Mouse (Mus musculus) left cerebral cortex, adult 9 months (tissue): ENCODE data around the gene Psmd3.
"Not testable (repeated sequence)": the region's sequence is repeated elsewhere in the genome, so short reads cannot be mapped to it uniquely, and the experiment has no call there.

Source experiments
- DNase-seq, 2 experiments: peaks; one replicate each; pipeline ENCODE4 v3.0.0; 2022; ENCODE audit warnings: low spot score in 2 of 2

Psmd3 gene

DNA sequence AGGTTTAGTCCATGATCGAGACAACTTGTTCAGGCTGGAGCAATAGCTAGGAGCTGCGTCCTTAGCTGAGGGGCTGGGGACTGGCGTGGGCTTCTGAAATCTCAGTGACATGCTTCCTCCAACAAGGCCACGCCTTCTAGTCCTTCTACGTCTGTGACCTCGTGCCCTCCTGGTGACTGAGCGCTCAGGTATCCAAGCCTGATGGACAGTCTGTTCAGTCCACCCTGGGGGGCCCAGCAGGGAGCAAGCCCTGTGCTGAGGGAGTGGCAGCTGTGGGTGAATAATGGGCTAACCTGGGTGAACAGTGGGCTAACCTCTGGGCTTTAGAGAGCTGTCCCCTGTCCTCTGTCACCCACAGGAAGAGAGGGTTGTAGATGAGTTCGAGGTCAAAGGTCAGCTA lies 5.7 kb downstream of the Psmd3 start:
- no peak for DNase-seq

DNA sequence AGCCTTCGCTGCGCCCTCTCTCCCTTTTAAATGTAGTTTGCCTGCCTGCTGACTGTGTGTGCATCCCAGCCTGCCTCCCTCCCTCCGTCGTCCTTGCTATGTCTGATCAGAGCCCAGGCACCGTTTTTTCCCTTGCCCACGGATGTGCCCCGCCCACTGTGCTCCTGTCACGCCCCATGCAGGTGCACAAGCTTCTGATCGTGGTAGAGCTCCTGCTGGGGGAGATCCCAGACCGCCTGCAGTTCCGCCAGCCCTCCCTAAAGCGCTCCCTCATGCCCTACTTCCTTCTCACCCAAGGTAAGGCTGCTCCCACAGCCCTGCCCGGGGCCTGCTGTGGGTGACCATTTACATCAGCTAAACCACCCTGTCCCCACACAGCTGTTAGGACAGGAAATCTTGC lies 10.8 kb downstream of the Psmd3 start:
- DNase-seq: no peak

DNA sequence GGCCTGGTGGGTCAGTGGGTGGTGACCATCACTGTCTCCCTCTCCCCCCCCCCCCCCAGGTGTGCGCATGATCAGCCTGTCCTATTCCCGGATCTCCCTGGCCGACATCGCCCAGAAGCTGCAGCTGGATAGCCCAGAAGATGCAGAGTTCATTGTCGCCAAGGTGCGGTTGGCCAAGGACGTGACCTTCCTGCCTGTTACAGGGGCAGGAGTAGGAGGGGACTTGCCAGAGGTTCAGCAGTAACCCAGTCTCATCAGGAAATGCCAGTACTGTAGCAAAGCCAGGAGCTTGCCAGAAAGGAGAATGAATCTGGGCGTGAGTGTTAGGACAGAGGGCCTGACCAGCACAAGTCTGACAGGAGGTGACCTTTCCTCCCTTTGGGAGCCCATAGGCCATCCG lies 11.4 kb downstream of the Psmd3 start:
- DNase-seq: no peak

DNA sequence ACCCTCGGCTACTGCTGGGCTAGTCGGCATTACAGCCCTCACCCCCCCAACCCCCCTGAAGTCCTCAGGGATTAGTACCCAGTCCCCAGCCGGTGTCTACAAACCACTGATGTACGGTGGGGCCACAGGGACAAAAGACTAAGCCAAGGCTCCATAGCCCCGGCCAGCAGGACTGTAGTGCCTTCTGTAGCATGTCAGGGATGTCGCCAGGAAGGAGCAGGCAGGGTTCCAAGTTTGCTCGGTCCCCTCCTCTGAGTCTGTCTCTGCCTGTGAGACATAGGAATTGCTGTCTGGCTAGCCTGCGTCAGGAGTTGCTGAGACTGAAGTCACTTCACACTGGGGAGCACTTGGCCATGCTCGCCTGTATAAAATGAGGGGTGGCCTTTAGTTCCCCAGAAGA lies 11.9 kb downstream of the Psmd3 start:
- DNase-seq: no peak

DNA sequence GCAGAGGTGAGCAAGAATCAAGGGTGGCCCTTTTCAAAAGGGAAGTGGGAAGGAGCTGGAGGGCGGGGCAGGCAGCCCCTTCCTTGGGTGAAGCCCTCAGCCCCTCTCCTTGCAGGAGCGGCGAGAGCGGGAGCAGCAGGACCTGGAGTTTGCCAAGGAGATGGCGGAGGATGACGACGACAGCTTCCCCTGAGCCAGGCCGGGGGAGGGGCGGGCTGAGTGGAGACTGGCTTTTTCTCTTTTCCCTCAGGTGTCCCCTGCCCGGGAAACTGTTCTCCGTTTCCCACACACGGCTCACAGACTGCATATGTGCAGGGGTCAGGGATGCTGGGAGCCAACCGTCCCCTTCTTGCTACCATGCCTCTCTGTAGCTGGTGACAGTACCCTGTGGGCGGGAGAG lies 13.1 kb downstream of the Psmd3 start:
- DNase-seq: no peak

DNA sequence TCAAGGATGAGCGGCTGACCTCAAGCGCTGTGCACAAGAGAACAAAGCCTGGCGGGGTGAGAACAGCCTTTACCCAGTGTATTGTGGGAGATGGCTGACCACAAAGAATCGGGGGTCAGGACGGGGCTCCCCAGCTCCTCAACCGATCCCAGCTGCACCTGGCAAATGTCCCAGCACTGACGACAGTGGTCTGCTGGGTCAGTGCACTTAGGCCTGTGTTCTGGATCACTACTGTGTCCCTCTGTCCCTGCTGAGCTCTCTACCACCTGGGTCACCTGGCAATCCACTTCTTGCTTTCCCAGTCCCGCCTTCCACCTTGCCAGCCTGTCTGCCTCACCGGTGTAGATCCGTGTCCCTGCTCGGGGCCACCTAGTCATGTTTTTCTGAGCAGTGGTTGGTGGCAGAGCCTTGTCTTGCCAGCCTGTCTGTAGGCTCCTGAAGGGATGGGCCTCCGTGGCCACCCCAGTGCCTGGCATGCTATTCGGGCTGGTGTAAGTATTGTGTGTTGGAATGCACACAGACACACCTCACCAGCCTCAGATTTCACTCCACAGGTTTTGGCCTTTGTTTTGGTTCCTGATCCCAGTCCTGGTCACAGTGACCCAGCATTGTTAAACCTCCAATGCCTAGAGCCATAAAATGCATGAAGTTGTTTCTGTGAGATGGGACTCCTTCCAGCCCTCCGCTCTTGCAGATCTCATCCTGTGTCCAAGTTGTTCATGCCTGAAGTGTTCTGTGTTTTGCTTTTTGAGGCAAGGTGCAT lies 14.3 kb downstream of the Psmd3 start:
- no peak for DNase-seq

DNA sequence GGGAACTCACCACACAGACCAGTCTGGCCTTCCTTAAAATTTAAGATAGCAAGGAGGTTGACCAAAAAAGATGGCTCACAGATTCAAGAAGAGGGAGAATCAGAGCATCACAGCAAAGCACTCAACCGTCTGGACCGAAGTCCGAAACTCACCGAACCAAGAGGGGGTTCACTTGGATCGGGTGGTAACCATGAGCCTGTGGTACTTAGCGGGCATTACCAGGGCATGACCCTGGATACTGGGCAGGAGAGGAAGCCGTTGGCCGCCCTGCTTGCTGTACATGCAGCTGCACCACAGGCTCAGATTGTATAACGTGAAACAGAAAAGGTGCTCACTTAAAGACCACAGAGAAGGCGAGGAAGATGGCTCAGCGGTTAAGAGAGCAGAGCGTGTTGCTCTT lies 14.9 kb downstream of the Psmd3 start:
- no peak for DNase-seq

DNA sequence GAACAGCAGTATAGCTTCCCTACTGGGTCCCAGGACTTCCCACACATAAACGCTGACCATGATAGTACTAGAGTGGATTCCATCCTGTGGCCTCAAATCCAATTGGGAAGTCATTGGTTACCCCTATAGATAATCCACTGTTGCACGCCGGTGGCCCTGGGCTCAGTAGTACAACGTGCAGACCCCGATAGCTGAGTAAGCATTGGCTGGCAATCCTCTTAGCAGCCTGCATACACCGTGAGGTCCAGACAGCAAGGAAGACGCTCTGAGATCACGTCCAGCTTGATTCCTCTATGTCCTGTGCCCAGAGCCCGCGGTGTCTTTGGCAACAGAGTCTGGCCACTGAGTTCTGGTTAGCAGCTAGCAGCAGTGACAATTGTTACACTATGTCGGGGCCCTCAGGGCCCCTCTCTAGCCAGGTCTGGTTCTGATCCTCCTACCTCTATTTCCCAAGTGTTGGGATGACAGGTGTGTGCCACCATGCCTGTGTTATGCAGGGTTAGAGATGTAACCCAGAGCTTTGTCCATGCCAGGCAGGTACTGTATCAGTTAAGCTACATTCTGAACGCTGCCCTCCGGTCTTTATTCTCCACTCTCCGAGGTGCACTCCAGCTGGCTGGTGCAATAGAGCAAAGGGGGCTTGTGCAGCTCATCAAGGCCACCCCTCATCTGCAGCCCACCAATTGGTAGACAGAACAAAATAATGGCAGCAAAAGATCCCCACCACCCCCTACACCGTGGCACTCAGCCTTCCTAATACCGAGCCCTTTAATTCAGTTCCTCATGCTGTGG lies 16.7 kb downstream of the Psmd3 start:
- no peak for DNase-seq

DNA sequence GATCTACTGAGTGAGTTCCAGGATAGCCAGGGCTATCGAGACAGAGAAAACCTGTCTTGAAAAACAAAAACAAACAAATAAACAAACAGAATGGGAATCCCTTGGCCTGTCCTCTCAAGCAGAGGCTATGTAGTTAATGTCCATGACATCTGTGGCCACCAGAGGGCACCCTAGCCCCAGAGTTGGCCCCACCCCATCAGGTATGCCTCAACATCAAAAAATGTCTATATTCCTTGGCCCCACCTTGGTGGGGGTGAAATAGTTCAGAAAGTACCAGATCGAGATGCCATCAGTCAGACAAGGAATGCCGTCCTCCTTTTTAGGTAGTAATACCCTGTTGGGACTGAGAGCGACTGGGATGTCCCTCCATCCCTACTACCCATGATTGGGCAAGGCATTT lies 17.6 kb downstream of the Psmd3 start:
- peak in 1 of 2 experiments; percentile 82 for DNase-seq

DNA sequence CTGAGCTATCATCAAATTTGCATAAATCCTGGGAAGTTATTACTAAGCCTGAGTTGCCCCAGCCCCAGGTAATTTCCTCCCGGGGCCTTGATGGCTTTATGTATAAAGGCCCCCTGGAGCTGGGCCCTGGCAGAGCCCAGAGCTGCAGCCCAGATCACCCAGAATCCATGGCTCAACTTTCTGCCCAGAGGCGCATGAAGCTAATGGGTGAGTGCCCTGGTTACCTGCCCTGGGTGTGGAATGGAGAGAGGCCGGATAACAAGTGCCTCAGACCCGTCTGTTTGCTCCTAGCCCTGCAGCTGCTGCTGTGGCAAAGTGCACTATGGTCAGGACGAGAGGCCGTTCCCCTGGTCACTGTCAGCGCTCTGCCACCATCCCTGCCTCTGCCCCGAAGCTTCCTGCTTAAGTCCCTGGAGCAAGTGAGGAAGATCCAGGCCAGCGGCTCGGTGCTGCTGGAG lies 18.9 kb downstream of the Psmd3 start, which contains the start of gene Csf3:
Gene Csf3, plus strand, starts transcription at position 51 of the 458 bp plus-strand sequence.
- DNase-seq: no peak

DNA sequence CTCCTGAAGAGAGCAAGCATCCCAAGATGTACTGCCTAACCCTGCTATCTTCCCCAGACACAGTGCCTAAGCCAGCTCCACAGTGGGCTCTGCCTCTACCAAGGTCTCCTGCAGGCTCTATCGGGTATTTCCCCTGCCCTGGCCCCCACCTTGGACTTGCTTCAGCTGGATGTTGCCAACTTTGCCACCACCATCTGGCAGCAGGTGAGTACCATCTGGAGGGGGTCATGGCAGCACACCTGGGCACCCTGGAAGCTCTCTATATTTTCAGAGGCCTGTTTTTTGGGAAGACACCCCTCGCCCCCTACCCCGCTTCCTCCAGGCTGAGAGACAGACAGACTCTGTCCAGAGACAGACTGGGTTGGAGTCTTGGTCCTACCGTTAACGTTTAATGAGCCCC lies 20.0 kb downstream of the Psmd3 start:
- no peak for DNase-seq

DNA sequence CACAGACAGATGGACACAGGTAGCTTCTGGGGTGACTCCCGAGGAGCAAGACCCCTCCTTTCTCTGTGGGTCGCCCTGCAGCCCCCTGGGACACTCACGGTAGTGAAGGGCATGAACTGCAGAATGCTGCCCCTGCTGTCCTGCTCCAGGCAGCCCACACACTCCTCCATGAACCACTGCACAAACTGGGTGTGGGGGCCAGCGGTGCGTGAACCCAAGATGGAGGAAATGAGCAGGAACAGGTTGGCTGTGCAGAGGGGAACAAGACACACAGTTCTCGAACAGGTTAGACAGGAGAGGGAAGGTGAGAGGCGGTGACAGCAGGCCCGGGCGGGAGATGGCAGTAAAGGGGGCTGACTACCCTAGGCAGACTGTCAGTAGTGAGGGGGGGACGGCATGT lies 22.7 kb downstream of the Psmd3 start:
- DNase-seq: no peak

DNA sequence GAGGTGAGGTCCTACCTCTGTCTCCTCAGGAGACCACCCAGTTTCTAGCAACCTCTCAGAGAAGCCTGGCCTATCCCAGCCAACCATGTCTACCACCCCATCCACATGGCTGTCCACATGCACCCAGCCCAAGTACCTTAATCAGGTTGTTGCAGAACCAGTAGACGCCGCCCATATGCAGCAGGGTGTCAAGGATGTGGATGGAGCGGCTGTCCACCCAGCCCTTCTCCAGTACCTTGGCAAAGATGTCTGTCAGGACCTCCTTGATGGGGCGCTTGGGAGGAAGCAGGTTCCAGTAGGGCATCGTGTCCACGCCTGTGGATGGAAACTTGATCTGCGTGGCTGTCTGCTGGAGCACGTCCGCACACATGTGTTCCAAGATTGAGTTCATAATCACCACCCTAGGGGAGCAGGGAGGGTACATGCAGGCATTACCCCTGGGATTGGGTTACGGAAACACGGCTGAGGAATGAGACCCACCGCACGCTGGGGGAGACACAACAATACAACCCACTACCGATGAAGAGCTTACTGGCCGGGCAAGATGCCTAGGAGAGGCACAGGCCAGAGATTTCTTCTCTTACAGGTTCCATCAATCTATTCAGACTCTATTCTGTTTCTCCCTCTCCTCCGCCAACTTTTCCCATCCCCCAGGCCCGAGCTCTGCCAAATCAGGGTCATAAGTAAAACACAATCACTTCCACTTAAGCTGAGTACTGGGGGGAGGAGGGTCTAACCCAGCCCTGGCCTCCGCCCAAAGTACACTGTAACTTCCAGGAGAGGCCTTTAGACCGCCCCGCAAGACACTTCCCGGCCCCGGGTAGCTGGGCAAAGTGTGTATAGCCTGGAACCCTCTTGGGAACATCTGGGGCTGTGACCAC lies 25.3 kb downstream of the Psmd3 start:
- DNase-seq: no peak

DNA sequence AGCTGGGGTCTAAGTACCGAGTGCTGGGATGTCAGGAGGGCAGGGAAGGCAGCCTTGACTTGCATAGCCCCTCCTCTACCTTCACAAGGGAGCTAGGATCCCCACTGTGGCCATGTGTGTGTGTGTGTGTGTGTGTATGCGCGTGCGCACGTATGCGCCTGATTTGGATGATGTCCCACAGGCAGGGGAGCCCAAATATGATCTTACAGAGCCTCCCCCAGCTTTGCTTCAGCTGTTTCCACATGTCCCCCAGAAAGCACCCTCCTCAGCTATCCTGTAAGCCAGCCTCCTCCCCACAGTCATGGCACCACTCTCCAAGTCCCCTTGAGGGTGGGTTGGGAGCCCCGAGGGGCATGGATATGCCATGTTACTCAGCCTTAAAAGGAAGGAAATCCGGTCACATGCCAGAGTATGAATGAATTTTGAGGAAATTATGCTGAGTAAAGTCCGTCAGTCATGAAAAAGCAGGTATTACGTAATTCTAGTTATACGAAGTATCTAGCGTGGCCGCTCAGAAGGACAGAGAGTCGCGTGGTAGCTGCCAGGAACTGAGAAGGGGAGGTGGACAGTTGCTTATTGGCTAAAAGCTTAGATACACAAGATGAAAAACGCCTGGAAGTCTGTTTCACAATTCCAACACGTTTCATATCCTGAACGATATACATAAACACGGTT lies 26.1 kb downstream of the Psmd3 start:
- no peak for DNase-seq

DNA sequence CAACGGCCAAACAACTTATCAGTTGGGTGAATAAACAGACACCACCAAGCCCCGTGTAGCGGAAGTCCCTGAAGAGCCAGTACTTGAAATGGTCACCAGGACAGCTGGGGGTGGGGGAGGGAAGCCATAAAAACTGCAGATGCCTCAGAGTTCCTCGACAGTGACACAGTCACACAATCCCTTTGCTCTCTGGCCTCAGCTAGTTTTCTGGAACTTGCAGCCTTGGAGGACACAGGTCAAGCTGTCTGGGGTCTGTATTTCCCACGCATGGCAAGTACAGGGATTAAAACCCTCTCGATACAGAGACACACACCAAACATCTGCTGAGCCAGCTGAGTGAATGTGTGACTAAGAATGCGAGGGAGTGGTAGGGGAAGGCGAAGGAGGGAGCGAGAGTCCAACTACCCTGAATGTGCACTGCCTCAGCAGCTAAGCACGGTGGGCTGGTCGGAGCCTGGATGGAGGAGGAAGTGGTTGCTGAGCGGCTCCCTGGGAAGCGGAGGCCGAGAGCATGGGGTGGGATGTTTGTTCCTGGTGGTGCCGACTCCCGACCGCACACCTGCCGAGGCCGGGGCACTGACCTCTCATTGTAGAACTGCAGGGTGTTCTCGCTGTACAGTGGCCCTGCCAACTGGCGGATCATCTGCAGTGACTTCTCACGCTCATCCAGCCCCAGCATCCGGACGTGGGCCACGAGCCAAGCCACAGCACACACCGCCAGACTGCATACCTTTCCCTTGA lies 26.8 kb downstream of the Psmd3 start:
- peak in 1 of 2 experiments; percentile 43 for DNase-seq

DNA sequence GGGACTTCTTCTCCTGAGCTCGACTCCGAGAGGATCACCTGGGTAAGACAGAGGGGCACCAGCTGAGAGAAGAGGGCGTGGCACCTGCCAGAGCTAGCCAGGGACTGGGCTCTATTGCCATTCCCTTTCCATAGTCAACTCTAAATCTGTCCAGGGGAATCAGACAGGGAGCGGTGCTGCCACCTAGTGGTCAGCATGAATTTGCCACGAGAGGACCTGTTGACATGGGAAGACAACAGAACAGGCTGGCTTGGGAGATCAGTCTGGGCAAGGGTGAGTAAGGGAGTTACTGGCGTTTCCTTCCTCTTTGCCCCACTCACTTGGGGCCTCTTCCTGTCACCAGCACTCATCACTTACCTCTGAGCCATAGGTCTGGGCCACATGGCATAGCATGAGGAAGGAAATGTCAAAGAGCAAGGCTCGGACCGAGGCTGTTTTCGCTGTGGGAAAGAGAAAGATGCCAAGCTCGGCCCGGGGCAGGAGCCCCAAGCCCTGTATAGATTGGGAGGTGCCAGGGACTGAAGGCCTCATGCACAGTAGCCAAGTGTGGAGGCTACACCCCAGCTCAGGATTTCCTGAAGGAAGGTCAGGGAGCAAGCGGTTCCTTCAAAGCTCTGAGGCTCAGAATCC lies 28.2 kb downstream of the Psmd3 start:
- peak in 1 of 2 experiments; percentile 77 for DNase-seq

DNA sequence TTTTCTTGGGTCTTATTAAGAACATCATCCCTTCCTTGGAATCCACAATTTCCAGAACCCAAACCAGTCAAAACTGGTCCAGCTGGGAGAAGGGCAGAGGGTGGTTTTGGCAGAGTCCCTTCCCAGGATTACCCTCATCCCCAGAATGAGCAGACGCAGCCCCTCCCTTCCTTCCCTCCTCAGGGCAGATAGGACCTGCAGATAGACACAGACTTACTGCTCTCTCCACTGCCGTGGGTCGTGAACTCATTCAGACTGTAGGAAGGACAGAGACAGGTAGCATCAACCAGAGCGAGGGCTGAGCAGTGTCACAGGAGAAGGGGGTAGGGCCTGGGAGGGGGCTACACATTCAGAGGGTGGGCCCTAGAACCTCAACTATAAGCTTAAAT lies 28.7 kb downstream of the Psmd3 start:
- DNase-seq: no peak

DNA sequence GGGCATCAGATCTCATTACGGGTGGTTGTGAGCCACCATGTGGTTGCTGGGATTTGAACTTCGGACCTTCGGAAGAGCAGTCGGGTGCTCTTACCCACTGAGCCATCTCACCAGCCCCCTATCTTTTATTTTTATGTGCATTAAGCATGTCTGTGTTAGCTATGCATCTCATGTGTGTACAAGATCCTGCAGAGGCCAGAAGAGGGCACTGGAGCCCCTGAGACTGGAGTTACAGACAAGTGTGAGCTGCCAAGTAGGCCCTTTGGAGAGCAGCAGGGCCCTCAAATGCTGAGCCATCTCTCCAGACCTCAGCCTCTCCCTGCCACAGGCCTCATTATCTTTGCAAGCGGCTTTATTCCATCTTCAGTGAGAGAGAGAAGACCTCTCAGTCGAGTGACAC lies 29.7 kb downstream of the Psmd3 start:
- DNase-seq: not testable (repeated sequence)

DNA sequence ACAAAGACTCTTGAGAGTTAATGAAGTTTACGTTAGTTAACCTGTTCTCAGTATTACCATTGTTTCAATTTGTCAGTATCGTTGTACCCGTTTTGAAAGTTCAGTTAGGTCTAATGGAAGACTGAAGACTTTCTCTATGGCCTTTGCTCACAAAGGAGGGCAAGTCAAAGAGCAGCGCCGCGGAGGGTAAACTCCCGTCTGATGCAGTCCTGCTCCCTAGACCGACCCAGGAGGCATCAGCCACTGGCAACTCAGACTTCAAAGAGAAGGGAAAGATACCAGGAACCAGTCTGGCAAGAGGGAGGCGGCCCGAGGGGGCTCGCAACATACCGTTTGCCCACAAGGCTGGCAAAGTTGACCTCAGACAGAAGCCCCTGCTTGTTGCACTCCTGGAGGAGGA lies 31.3 kb downstream of the Psmd3 start:
- DNase-seq: no peak

DNA sequence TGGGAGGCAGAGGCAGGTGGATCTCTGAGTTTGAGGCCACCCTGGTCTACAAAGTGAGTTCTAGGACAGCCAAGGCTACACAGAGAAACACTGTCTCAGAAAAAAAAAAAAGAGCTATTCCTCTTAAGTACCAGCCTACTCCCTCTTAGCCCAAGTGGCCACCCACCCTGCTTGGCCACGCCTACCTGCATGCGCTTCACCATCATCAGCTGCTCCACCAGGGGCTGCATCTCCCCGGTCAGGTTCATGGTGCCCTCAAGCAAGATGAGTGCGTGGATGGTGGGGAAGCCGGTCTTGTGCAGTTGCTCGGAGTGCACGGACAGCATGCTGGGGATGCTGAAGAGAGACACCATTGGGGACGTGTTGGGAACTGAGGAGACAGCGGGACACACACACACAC lies 33.6 kb downstream of the Psmd3 start:
- no peak for DNase-seq
